Mouse (Mus musculus) embryonic fibroblast, embryonic 13.5 days (primary cell): ENCODE results near the gene Nckap5.

Experiments used
- CTCF ChIP-seq: IDR thresholded peaks from 2 replicates; pipeline ENCODE4 v1.5.1; 2011; ENCODE audit warnings: mild to moderate bottlenecking, control low read depth, low read length, moderate library complexity, borderline replicate concordance; ENCODE audit not compliant: insufficient read depth
- POLR2A ChIP-seq: IDR thresholded peaks from 2 replicates; pipeline ENCODE4 v1.6.1; 2011; ENCODE audit warnings: low read depth, mild to moderate bottlenecking, control low read depth, low read length, moderate library complexity

DNA sequence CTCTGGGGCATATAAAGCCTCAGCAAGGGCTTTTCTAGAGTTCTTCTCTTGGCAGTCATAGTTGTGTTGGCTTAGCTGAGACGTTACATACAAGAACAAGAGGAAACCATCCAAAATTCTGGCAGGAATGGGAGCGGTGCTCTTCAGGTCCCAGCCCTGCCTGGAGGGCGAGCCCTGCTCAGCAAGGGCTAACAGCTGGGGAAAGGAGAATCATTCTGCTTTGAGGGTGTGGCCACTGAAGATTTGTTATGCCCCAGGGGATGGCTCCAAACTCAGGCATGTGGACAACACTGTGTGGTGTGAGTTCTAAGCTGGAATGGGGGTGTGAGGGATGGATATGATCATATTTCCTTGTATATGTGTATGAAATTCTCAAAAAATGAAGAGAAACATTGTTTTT, 779.1 kb downstream of the Nckap5 start:
- TF ChIP-seq CTCF (no peak), POLR2A (no peak)
